Mouse (Mus musculus): Measurements from ENCODE around the gene Rarb. TPM values are rescaled to one million over a fixed set of nuclear protein-coding genes. Genes with fewer than 3 reads are reported as not detected.
A peak's percentile ranks its signal among the peaks of the same experiment; 100 is the strongest.

Gene Rarb
- polyA plus RNA-seq, 1 experiment = not detected

DNA sequence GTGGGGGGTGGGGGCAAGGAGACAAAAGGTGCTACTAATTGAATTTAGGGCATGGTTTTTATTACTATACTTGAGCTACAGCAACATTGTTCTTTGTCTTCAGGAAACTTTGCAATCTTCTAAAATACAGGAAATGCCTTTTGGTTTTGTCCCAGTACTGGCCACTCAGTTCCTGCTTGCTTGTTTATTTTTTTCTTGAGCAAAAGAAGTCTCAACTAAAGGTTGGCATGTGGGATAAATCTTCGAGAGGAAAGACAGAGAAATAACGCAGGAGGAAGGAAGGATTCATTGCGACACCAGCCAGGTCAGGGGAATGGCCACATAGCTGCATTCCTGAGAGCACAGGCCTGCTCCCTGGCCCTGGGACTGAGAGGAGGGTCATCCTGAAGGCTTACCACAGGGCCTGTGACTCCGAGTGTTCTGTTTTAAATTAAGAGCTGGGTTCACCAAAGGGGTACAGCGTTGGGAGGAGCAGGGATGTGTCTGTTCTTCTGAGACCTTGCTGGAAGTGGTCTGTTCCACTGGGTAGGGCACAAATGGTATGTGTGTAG is 215.8 kb downstream of the Rarb start:
- Histone ChIP-seq H3K27ac (ENCODE audit: insufficient read depth, low read depth, low read length) (no peak overlapping the region), H3K4me1 (ENCODE audit: control insufficient read depth, insufficient read depth, low read length) (no peaks in the 10 kb centered on the region), H3K4me3 (ENCODE audit: insufficient read depth, low read length) (no peak overlapping the region)
- TF ChIP-seq POLR2A (IDR thresholded peaks at IDR 0.05; ENCODE audit: borderline replicate concordance, low read depth, low read length) = no peak

DNA sequence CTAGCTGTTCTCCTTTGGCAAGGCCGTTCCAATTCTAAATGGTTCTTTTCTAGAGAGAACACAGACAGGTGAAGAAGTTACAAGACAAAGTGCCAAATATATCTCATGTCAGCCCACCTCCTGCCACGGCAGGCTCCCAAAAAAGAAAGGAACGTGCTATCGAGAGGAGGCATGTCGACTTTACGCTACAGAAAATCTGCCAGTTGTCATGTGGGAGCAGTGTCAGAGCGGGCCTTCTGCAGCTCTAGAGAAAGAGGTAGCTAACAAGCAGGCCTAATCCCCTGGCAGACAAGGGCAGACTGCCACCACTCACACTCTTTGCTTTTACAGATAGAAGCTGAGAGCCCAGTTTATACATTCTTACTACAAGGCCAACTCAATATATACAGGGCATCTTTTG is 219.7 kb downstream of the Rarb start:
- H3K4me1 ChIP-seq (ENCODE audit: control insufficient read depth, insufficient read depth, low read length) = no peaks in the 10 kb centered on the region
- H3K4me3 ChIP-seq (ENCODE audit: insufficient read depth, low read length) = no peak overlapping the region
- H3K27ac ChIP-seq (ENCODE audit: insufficient read depth, low read depth, low read length) = no peak overlapping the region
- TF ChIP-seq POLR2A (IDR thresholded peaks at IDR 0.05; ENCODE audit: borderline replicate concordance, low read depth, low read length) (no peak), CTCF (IDR thresholded peaks at IDR 0.05; ENCODE audit: low read depth, low read length) (no peak)

DNA sequence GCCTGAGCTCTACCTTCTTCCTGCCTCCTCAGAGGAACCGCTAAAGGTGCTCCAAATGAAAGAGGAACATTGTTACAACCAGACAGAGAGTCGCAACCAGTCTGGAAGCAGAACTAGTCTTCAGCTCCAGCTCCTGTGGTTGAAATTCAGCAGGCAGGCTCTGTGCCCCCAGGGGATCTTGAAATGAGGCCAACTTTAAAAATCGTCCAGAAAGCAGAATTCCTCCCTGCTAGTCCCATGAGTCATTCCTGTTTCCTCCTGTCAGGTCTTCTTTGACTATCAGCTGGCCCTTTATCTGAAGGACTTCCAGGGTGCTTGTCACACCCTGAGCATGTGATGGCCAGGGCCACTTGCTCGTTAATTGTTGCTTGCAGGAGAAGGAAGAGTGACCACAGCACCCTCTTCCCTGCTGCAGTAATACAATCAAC is 220.9 kb downstream of the Rarb start:
- H3K4me3 ChIP-seq (ENCODE audit: insufficient read depth, low read length) = no peak overlapping the region
- no peak overlapping the region for H3K27ac ChIP-seq (ENCODE audit: insufficient read depth, low read depth, low read length)
- TF ChIP-seq CTCF (IDR thresholded peaks at IDR 0.05; ENCODE audit: low read depth, low read length) (no peak), POLR2A (IDR thresholded peaks at IDR 0.05; ENCODE audit: borderline replicate concordance, low read depth, low read length) (no peak)
- H3K4me1 ChIP-seq (ENCODE audit: control insufficient read depth, insufficient read depth, low read length) = no peaks in the 10 kb centered on the region

- Histone ChIP-seq H3K4me3 (ENCODE audit: insufficient read depth, low read length) (no peak overlapping the region), H3K4me1 (ENCODE audit: control insufficient read depth, insufficient read depth, low read length) (no peaks in the 10 kb centered on the region), H3K27ac (ENCODE audit: insufficient read depth, low read depth, low read length) (no peak overlapping the region)
- no peak for TF ChIP-seq POLR2A (IDR thresholded peaks at IDR 0.05; ENCODE audit: borderline replicate concordance, low read depth, low read length)
- TF ChIP-seq CTCF (IDR thresholded peaks at IDR 0.05; ENCODE audit: low read depth, low read length) = no peak
These were observed 229.8 kb downstream of the Rarb start for GRCm38 (mm10) chr14:16589139-16589538.

DNA sequence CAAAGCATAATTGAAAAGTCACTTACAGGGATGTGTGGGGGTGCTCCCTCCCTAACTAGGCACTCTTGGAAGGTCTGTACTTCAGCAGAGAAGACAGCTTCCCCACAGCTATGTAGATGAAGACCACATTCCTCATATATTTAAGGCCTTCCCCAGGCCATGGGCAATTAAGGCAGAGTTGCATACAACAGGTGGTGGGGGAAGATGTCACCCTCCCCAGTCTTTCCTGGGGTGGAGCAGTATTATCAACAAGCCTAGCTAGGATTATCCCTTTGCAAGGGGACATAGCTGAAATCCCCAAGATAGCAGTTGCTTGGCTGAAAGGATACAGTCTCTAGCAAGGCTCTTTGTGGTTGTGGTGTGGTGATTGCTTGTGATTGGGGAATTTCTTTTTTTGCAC is 240.9 kb downstream of the Rarb start:
- TF ChIP-seq CTCF (IDR thresholded peaks at IDR 0.05; ENCODE audit: low read depth, low read length) = no peak
- TF ChIP-seq POLR2A (IDR thresholded peaks at IDR 0.05; ENCODE audit: borderline replicate concordance, low read depth, low read length) = no peak
- Histone ChIP-seq H3K27ac (ENCODE audit: insufficient read depth, low read depth, low read length) (no peak overlapping the region), H3K4me1 (ENCODE audit: control insufficient read depth, insufficient read depth, low read length) (no peaks in the 10 kb centered on the region), H3K4me3 (ENCODE audit: insufficient read depth, low read length) (no peak overlapping the region)

- Histone ChIP-seq H3K4me3 (ENCODE audit: insufficient read depth, low read length) (no peak overlapping the region), H3K27ac (ENCODE audit: insufficient read depth, low read depth, low read length) (no peak overlapping the region), H3K4me1 (ENCODE audit: control insufficient read depth, insufficient read depth, low read length) (no peaks in the 10 kb centered on the region)
- TF ChIP-seq POLR2A (IDR thresholded peaks at IDR 0.05; ENCODE audit: borderline replicate concordance, low read depth, low read length) (no peak), CTCF (IDR thresholded peaks at IDR 0.05; ENCODE audit: low read depth, low read length) (no peak)
These were observed 241.9 kb downstream of the Rarb start for GRCm38 (mm10) chr14:16577049-16577448.

GRCm38 (mm10) chr14:16574925-16575721 is 243.8 kb downstream of the Rarb start:
- no peak for TF ChIP-seq POLR2A (IDR thresholded peaks at IDR 0.05; ENCODE audit: borderline replicate concordance, low read depth, low read length)
- no peak for TF ChIP-seq CTCF (IDR thresholded peaks at IDR 0.05; ENCODE audit: low read depth, low read length)
- no peak overlapping the region for H3K27ac ChIP-seq (ENCODE audit: insufficient read depth, low read depth, low read length)
- H3K4me3 ChIP-seq (ENCODE audit: insufficient read depth, low read length) = peak overlapping the region; percentile 5
- H3K4me1 ChIP-seq (ENCODE audit: control insufficient read depth, insufficient read depth, low read length) = no peaks in the 10 kb centered on the region

- no peak overlapping the region for H3K27ac ChIP-seq (ENCODE audit: insufficient read depth, low read depth, low read length)
- H3K4me3 ChIP-seq (ENCODE audit: insufficient read depth, low read length) = no peak overlapping the region
- H3K4me1 ChIP-seq (ENCODE audit: control insufficient read depth, insufficient read depth, low read length) = no peaks in the 10 kb centered on the region
- TF ChIP-seq CTCF (IDR thresholded peaks at IDR 0.05; ENCODE audit: low read depth, low read length) (no peak), POLR2A (IDR thresholded peaks at IDR 0.05; ENCODE audit: borderline replicate concordance, low read depth, low read length) (no peak)
These were observed 245.3 kb downstream of the Rarb start for GRCm38 (mm10) chr14:16573475-16574171.

GRCm38 (mm10) chr14:16572755-16573340 is 246.1 kb downstream of the Rarb start:
- Histone ChIP-seq H3K4me3 (ENCODE audit: insufficient read depth, low read length) (no peak overlapping the region), H3K27ac (ENCODE audit: insufficient read depth, low read depth, low read length) (no peak overlapping the region)
- no peak for TF ChIP-seq POLR2A (IDR thresholded peaks at IDR 0.05; ENCODE audit: borderline replicate concordance, low read depth, low read length)
- TF ChIP-seq CTCF (IDR thresholded peaks at IDR 0.05; ENCODE audit: low read depth, low read length) = no peak

More at GRCm38 (mm10) chr14:16572755-16573340, 246.1 kb downstream of the Rarb start:
- H3K4me1 ChIP-seq (ENCODE audit: control insufficient read depth, insufficient read depth, low read length) = no peaks in the 10 kb centered on the region
